Mouse (Mus musculus): Measurements from ENCODE around the gene Taf11. TPM values are rescaled to one million over a fixed set of nuclear protein-coding genes. Genes with fewer than 3 reads are reported as not detected.

The Taf11 gene
- total RNA-seq, 2 experiments from 2014 or later = 38.7 to 41.5 TPM

DNA sequence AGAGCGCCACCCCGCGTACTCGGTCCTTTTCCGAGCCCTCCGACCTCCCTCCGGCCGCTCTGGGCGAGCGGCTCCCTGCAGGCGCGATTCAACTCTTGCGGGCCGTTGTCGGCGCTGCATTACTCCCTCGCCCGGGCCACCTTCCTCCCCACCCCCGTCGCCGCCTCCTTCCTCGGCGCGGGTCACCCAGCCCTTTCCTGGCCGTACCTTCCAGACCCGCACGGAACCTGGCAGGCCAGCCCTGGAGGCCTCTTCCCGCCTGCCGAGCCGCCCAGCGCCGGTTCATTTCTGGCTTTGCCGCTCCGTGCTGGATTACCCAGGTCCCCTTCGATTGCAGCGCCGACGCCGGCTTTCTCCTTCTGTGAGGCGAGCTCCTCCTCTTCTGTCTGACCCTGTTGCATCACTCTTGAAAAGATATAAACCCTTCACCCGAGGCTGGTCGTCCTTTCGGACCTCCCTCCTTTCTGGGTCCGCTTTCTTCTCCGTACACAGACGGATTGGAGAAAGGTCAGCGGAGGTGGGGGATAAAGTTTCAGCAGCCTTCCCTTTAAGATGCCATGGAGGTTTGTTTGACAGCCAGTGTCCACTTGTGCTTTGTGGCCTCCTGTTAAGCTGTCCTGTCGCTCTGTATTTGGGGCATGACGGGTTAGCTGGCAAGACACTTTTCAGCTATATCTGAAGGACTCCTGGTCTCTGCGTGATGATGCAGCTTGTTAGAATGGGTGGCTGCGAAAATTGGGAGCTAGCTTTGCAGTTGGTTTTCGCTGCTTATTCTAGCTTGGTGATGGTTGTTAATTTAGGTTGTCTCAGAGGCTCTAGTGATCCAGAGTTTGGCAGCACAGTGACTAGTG is 52.6 kb downstream of the Taf11 start:
- peak in 1 of 2 experiments; percentile 16 for DNase-seq (ENCODE audit: low spot score in 2 of 2)

DNA sequence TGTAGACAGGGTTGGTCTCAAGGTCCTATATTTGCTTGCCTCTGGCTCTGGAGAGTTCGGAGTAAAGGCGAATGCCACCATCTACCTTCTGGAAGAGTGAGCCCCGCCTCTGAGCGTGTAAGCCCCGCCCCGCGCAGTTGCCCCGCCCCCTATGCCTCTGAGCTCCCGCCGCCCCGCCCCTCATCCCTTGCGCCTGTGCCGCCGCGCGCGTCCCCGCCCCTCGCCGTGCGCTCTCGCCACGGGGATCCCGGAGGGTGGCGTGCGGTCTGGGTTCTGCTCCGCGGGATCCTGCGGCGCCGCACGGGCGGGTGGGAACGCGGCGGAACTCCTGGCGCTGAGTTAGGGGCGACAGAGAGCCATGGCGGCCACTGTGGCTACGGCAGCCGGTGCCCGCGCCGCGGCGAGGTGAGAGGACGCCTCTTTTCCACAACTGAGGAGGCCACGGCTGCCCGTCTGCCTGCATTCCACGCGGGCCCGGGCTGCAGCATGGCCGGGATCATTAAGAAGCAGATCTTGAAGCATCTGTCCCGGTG is 53.3 kb downstream of the Taf11 start, which contains the start of gene Uhrf1bp1:
Uhrf1bp1 (plus strand) TSS at position 177 of the 533 bp plus-strand sequence.
- peak; percentile 67 to 79 for DNase-seq (ENCODE audit: low spot score in 2 of 2)

Other genes starting within 250 kb of the Taf11 start
- gene Spdef, start 180.9 kb downstream of the Taf11 start, total RNA-seq (2021) = not detected
- gene D17Wsu92e, start 89.2 kb downstream of the Taf11 start, total RNA-seq (2021) = 100 to 1,000 TPM; 199 TPM
- gene Snrpc, start 71.7 kb downstream of the Taf11 start, total RNA-seq (2021) = 10 to 100 TPM; 44.8 to 51.7 TPM
- gene Uhrf1bp1, start 53.4 kb downstream of the Taf11 start, total RNA-seq (2021) = 10 to 100 TPM; 13.7 to 14.5 TPM
- 10 to 100 TPM; 37.2 to 41.4 TPM for gene Anks1, start 538 bp downstream of the Taf11 start, total RNA-seq (2021)
- gene Tcp11, start 170.8 kb upstream of the Taf11 start, total RNA-seq (2021) = 1 to 10 TPM in 1 of 2 experiments, under 1 TPM in 1; 0.68 to 1.6 TPM
- gene Scube3, start 232.3 kb upstream of the Taf11 start, total RNA-seq (2021) = 1 to 10 TPM; 1.3 to 1.9 TPM